Mouse (Mus musculus) cerebellum, postnatal 25 days (tissue): ENCODE data around the gene Chac1.

Source experiments
- DNase-seq, 2 experiments: peaks; one replicate each; pipeline ENCODE4 v3.0.0; 2021; ENCODE audit warnings: mixed read lengths in 2 of 2

Gene Chac1

GRCm38 (mm10) chr2:119350555-119351486 is at the start of gene Chac1:
Gene Chac1, plus strand, starts transcription at chr2:119351229.
- DNase-seq, result peak; percentile 94 to 95

- no peak for DNase-seq
Measured at GRCm38 (mm10) chr2:119302876-119303275, 48.2 kb upstream of the Chac1 start.

- DNase-seq, result no peak
Measured at GRCm38 (mm10) chr2:119304391-119304790, 46.6 kb upstream of the Chac1 start.

- no peak for DNase-seq
Measured at GRCm38 (mm10) chr2:119304798-119305208, 46.2 kb upstream of the Chac1 start.

GRCm38 (mm10) chr2:119311544-119311943 is 39.5 kb upstream of the Chac1 start:
- no peak for DNase-seq

GRCm38 (mm10) chr2:119312380-119312958 is 38.6 kb upstream of the Chac1 start:
- DNase-seq, result no peak

- DNase-seq, result no peak
Measured at GRCm38 (mm10) chr2:119313780-119314479, 37.1 kb upstream of the Chac1 start.

- DNase-seq, result no peak
Measured at GRCm38 (mm10) chr2:119314742-119315310, 36.2 kb upstream of the Chac1 start.

- DNase-seq, result no peak
Measured at GRCm38 (mm10) chr2:119318043-119318710, 32.9 kb upstream of the Chac1 start.

GRCm38 (mm10) chr2:119320571-119320970 is 30.5 kb upstream of the Chac1 start:
- no peak for DNase-seq

GRCm38 (mm10) chr2:119321771-119322586 is 29.1 kb upstream of the Chac1 start:
- DNase-seq, result no peak

GRCm38 (mm10) chr2:119322587-119323300 is 28.3 kb upstream of the Chac1 start:
- peak; percentile 47 to 64 for DNase-seq

- DNase-seq, result no peak
Measured at GRCm38 (mm10) chr2:119323866-119324575, 27.0 kb upstream of the Chac1 start.

- no peak for DNase-seq
Measured at GRCm38 (mm10) chr2:119324576-119325318, 26.3 kb upstream of the Chac1 start.

GRCm38 (mm10) chr2:119325568-119326143 is 25.4 kb upstream of the Chac1 start, which contains the start of gene Dll4:
Gene Dll4, plus strand, starts transcription at chr2:119325784.
- peak; percentile 36 to 42 for DNase-seq

- DNase-seq, result peak; percentile 38 to 43
Measured at GRCm38 (mm10) chr2:119326161-119327101, 24.6 kb upstream of the Chac1 start.

- DNase-seq, result peak; percentile 78 to 86
Measured at GRCm38 (mm10) chr2:119327102-119327480, 23.9 kb upstream of the Chac1 start.
